Mouse (Mus musculus): Measurements from ENCODE around the gene Thop1. TPM values are rescaled to one million over a fixed set of nuclear protein-coding genes. Genes with fewer than 3 reads are reported as not detected.

Thop1 gene
- polyA plus RNA-seq, 1 experiment from 2014 or later = 20.8 TPM

DNA sequence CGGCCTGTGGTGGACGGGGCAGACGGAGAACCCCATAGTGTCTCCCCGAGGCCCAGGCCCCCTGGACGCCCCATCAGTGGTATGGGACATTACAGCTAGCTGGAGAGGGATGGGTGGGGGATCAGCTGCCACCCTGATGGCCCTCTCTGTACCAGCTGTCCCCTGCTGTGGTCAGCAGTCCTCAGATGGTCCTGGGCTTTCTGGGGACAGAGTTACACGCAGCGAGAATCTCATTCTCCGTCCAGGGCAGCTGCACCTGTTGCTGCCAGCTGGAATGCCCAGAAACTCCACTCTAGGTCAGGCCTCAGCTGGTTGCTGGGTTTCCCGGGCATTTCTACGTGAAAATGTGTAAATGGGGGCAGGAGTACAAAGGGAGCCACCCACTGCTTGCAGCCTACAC, 49.8 kb downstream of the Thop1 start:
- Histone ChIP-seq H3K4me2 (ENCODE audit: low read length) (no peak overlapping the region), H3K27ac (replicated peaks in 1 of 2; ENCODE audit: control insufficient read depth in 1 of 2, insufficient read depth in 1 of 2, low read depth in 2 of 2, low read length in 2 of 2) (no peak overlapping the region), H3K36me3 (ENCODE audit: control insufficient read depth, insufficient read depth, low read length) (peaks cover 97% of the 10 kb centered on the region), H3K9me3 (ENCODE audit: control insufficient read depth, low read length) (no peaks in the 10 kb centered on the region), H3K4me1 (ENCODE audit: control insufficient read depth in 2 of 2, insufficient read depth in 2 of 2, low read length in 2 of 2) (no peaks in the 10 kb centered on the region), H3K9ac (ENCODE audit: low read length) (no peak overlapping the region), H3K27me3 (ENCODE audit: control insufficient read depth, insufficient read depth, low read length) (no peaks in the 10 kb centered on the region), H3K4me3 (ENCODE audit: control insufficient read depth in 1 of 2, insufficient read depth in 1 of 2, low read depth in 1 of 2, low read length in 2 of 2) (no peak overlapping the region)
- no peak for ATAC-seq (ENCODE audit: insufficient number of reproducible peaks, insufficient read depth, low FRiP score, low read depth)
- 95% methylated on average over 10 of the region's 10 CpGs for WGBS

DNA sequence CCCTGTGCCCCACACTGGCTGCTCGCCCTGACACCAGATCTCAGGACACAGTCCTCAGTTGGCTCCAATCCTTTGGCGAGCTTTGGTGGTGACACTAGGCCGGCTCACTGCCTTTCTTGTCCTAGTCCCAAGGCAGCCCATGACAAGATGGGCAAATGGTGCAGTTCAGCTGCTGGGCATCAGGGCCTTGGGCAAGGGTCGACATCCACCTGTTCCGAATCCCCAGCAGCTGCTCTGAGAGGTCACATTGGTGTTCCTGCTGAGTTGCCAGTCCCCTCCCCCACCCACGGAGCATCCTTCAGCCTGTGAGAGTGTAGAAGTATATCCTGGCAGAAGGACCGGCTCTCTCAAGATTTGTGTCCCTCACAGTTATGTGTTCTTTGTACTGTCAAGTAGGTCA, 50.8 kb downstream of the Thop1 start:
- no peak overlapping the region for H3K9ac ChIP-seq (ENCODE audit: low read length)
- no peaks in the 10 kb centered on the region for H3K9me3 ChIP-seq (ENCODE audit: control insufficient read depth, low read length)
- 79% methylated on average over 7 of the region's 7 CpGs for WGBS
- no peaks in the 10 kb centered on the region for H3K4me1 ChIP-seq (ENCODE audit: control insufficient read depth in 2 of 2, insufficient read depth in 2 of 2, low read length in 2 of 2)
- H3K4me2 ChIP-seq (ENCODE audit: low read length) = no peak overlapping the region
- no peaks in the 10 kb centered on the region for H3K27me3 ChIP-seq (ENCODE audit: control insufficient read depth, insufficient read depth, low read length)
- no peak overlapping the region for H3K27ac ChIP-seq (replicated peaks in 1 of 2; ENCODE audit: control insufficient read depth in 1 of 2, insufficient read depth in 1 of 2, low read depth in 2 of 2, low read length in 2 of 2)
- peaks cover 86% of the 10 kb centered on the region for H3K36me3 ChIP-seq (ENCODE audit: control insufficient read depth, insufficient read depth, low read length)
- H3K4me3 ChIP-seq (ENCODE audit: control insufficient read depth in 1 of 2, insufficient read depth in 1 of 2, low read depth in 1 of 2, low read length in 2 of 2) = no peak overlapping the region
- ATAC-seq (ENCODE audit: insufficient number of reproducible peaks, insufficient read depth, low FRiP score, low read depth) = no peak

DNA sequence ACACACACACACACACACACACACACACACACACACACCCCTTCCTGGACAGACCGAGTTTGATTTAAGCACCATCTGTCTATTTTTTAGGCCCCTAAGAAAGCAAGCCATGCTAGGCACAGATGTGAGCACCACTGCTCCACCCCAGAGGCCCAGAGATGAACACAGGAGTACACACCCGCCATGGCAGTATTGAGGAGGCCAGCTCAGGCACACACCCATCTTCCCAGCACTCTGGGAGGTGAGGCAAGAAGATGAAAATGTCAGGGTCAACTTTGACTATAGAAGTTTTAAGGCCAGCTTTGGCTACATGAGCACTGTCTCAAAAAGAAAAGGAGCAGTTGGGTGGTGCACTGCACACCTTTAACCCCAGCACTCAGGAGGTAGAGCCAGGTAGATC, 53.1 kb downstream of the Thop1 start:
- Histone ChIP-seq H3K9ac (ENCODE audit: low read length) (no peak overlapping the region), H3K4me3 (ENCODE audit: control insufficient read depth in 1 of 2, insufficient read depth in 1 of 2, low read depth in 1 of 2, low read length in 2 of 2) (no peak overlapping the region), H3K4me1 (ENCODE audit: control insufficient read depth in 2 of 2, insufficient read depth in 2 of 2, low read length in 2 of 2) (no peaks in the 10 kb centered on the region), H3K36me3 (ENCODE audit: control insufficient read depth, insufficient read depth, low read length) (peaks cover 66% of the 10 kb centered on the region), H3K27me3 (ENCODE audit: control insufficient read depth, insufficient read depth, low read length) (no peaks in the 10 kb centered on the region), H3K27ac (replicated peaks in 1 of 2; ENCODE audit: control insufficient read depth in 1 of 2, insufficient read depth in 1 of 2, low read depth in 2 of 2, low read length in 2 of 2) (no peak overlapping the region), H3K4me2 (ENCODE audit: low read length) (no peak overlapping the region), H3K9me3 (ENCODE audit: control insufficient read depth, low read length) (no peaks in the 10 kb centered on the region)
- no peak for ATAC-seq (ENCODE audit: insufficient number of reproducible peaks, insufficient read depth, low FRiP score, low read depth)
- 75% methylated on average over 2 of the region's 2 CpGs for WGBS

DNA sequence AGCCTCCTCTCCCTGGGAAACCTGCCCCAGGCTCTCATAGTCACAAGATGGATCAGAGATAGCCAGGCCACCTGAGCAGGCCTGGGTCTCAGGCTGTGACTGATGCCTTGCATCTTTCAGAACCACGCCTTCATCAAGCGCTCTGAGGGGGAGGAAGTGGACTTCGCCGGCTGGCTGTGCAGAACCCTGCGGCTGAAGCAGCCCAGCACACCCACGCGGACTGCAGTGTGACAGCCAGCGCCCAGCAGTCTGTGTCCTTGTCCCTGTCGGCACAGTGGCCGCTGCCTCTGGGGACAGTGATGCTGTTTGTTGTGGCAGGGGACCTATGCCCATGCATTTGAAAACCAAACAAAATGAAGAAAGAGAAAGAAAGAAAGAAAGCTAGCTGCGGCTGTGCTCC, 53.7 kb downstream of the Thop1 start:
- no peaks in the 10 kb centered on the region for H3K9me3 ChIP-seq (ENCODE audit: control insufficient read depth, low read length)
- no peak for ATAC-seq (ENCODE audit: insufficient number of reproducible peaks, insufficient read depth, low FRiP score, low read depth)
- WGBS = 77% methylated on average over 11 of the region's 11 CpGs

More for the DNA sequence above, 53.7 kb downstream of the Thop1 start:
- Histone ChIP-seq H3K4me1 (ENCODE audit: control insufficient read depth in 2 of 2, insufficient read depth in 2 of 2, low read length in 2 of 2) (peaks cover 0 to 2% of the 10 kb centered on the region in 2 experiments; a peak in 3 of 4 replicates), H3K4me2 (ENCODE audit: low read length) (no peak overlapping the region), H3K27ac (replicated peaks in 1 of 2; ENCODE audit: control insufficient read depth in 1 of 2, insufficient read depth in 1 of 2, low read depth in 2 of 2, low read length in 2 of 2) (no peak overlapping the region), H3K36me3 (ENCODE audit: control insufficient read depth, insufficient read depth, low read length) (peaks cover 60% of the 10 kb centered on the region), H3K4me3 (ENCODE audit: control insufficient read depth in 1 of 2, insufficient read depth in 1 of 2, low read depth in 1 of 2, low read length in 2 of 2) (no peak overlapping the region), H3K27me3 (ENCODE audit: control insufficient read depth, insufficient read depth, low read length) (no peaks in the 10 kb centered on the region), H3K9ac (ENCODE audit: low read length) (no peak overlapping the region)

Small RNA genes lying within 50 kb of the gene (microRNA-seq; reads per million reads assigned to microRNA genes)
- gene Mir5615-1 (not detected), gene Mir5615-2 (not detected)

Other genes starting within 250 kb of the Thop1 start
- 2,025 and 2,172 TPM in 2 replicates for gene Oaz1, start 243.4 kb upstream of the Thop1 start, polyA plus RNA-seq (2014; fragmentation: Nextera tagmentation; extraction: Ambion mirVana)
- 0.46 TPM in 2 replicates for gene Lingo3, start 226.0 kb upstream of the Thop1 start, polyA plus RNA-seq (2014; fragmentation: Nextera tagmentation; extraction: Ambion mirVana)
- gene Lsm7, start 214.8 kb upstream of the Thop1 start, polyA plus RNA-seq (2014; fragmentation: Nextera tagmentation; extraction: Ambion mirVana) = 200 and 230 TPM in 2 replicates
- gene Sppl2b, start 214.8 kb upstream of the Thop1 start, polyA plus RNA-seq (2014; fragmentation: Nextera tagmentation; extraction: Ambion mirVana) = 21.3 and 23.7 TPM in 2 replicates
- gene Tmprss9, start 198.2 kb upstream of the Thop1 start, polyA plus RNA-seq (2014; fragmentation: Nextera tagmentation; extraction: Ambion mirVana) = 0.05 and 0.07 TPM in 2 replicates
- gene Timm13, start 169.1 kb upstream of the Thop1 start, polyA plus RNA-seq (2014; fragmentation: Nextera tagmentation; extraction: Ambion mirVana) = 310 and 338 TPM in 2 replicates
- 7.3 and 8.1 TPM in 2 replicates for gene Lmnb2, start 151.8 kb upstream of the Thop1 start, polyA plus RNA-seq (2014; fragmentation: Nextera tagmentation; extraction: Ambion mirVana)
- gene Gadd45b, start 140.0 kb upstream of the Thop1 start, polyA plus RNA-seq (2014; fragmentation: Nextera tagmentation; extraction: Ambion mirVana) = 34.5 and 39.8 TPM in 2 replicates
- gene Gng7, start 55.1 kb upstream of the Thop1 start, polyA plus RNA-seq (2014; fragmentation: Nextera tagmentation; extraction: Ambion mirVana) = 1.2 and 1.4 TPM in 2 replicates
- not detected in 2 replicates for gene Diras1, start 44.4 kb upstream of the Thop1 start, polyA plus RNA-seq (2014; fragmentation: Nextera tagmentation; extraction: Ambion mirVana)
- 5.0 and 5.2 TPM in 2 replicates for gene Slc39a3, start 32.6 kb upstream of the Thop1 start, polyA plus RNA-seq (2014; fragmentation: Nextera tagmentation; extraction: Ambion mirVana)
- gene Sgta, start 9.9 kb upstream of the Thop1 start, polyA plus RNA-seq (2014; fragmentation: Nextera tagmentation; extraction: Ambion mirVana) = 133 and 136 TPM in 2 replicates
- gene Creb3l3, start 28.8 kb downstream of the Thop1 start, polyA plus RNA-seq (2014; fragmentation: Nextera tagmentation; extraction: Ambion mirVana) = 0.27 and 0.46 TPM in 2 replicates
- 147 and 159 TPM in 2 replicates for gene Map2k2, start 35.9 kb downstream of the Thop1 start, polyA plus RNA-seq (2014; fragmentation: Nextera tagmentation; extraction: Ambion mirVana)
- 16.8 and 18.8 TPM in 2 replicates for gene Zbtb7a, start 65.2 kb downstream of the Thop1 start, polyA plus RNA-seq (2014; fragmentation: Nextera tagmentation; extraction: Ambion mirVana)
- gene Pias4, start 97.9 kb downstream of the Thop1 start, polyA plus RNA-seq (2014; fragmentation: Nextera tagmentation; extraction: Ambion mirVana) = 33.5 and 34.0 TPM in 2 replicates
- 331 and 337 TPM in 2 replicates for gene Eef2, start 106.6 kb downstream of the Thop1 start, polyA plus RNA-seq (2014; fragmentation: Nextera tagmentation; extraction: Ambion mirVana)
- 41.5 and 51.0 TPM in 2 replicates for gene Dapk3, start 113.0 kb downstream of the Thop1 start, polyA plus RNA-seq (2014; fragmentation: Nextera tagmentation; extraction: Ambion mirVana)
- not detected in 2 replicates for gene 4930442H23Rik, start 113.8 kb downstream of the Thop1 start, polyA plus RNA-seq (2014; fragmentation: Nextera tagmentation; extraction: Ambion mirVana)
- 7.4 and 8.3 TPM in 2 replicates for gene Nmrk2, start 132.0 kb downstream of the Thop1 start, polyA plus RNA-seq (2014; fragmentation: Nextera tagmentation; extraction: Ambion mirVana)
- 0.74 and 0.80 TPM in 2 replicates for gene Atcay, start 160.8 kb downstream of the Thop1 start, polyA plus RNA-seq (2014; fragmentation: Nextera tagmentation; extraction: Ambion mirVana)
- gene Zfr2, start 163.1 kb downstream of the Thop1 start, polyA plus RNA-seq (2014; fragmentation: Nextera tagmentation; extraction: Ambion mirVana) = 5.0 and 7.3 TPM in 2 replicates
- gene Matk, start 182.9 kb downstream of the Thop1 start, polyA plus RNA-seq (2014; fragmentation: Nextera tagmentation; extraction: Ambion mirVana) = 0.91 and 1.3 TPM in 2 replicates
- 274 and 298 TPM in 2 replicates for gene Mrpl54, start 196.9 kb downstream of the Thop1 start, polyA plus RNA-seq (2014; fragmentation: Nextera tagmentation; extraction: Ambion mirVana)
- gene Apba3, start 196.9 kb downstream of the Thop1 start, polyA plus RNA-seq (2014; fragmentation: Nextera tagmentation; extraction: Ambion mirVana) = 38.8 and 39.8 TPM in 2 replicates
- gene Tjp3, start 221.5 kb downstream of the Thop1 start, polyA plus RNA-seq (2014; fragmentation: Nextera tagmentation; extraction: Ambion mirVana) = 1.8 and 2.2 TPM in 2 replicates
- 31.4 and 33.7 TPM in 2 replicates for gene Pip5k1c, start 222.9 kb downstream of the Thop1 start, polyA plus RNA-seq (2014; fragmentation: Nextera tagmentation; extraction: Ambion mirVana)

Data from heart, embryonic 14.5 days (tissue).